Mouse (Mus musculus): ENCODE measurements around the gene 4933411K16Rik.

DNA sequence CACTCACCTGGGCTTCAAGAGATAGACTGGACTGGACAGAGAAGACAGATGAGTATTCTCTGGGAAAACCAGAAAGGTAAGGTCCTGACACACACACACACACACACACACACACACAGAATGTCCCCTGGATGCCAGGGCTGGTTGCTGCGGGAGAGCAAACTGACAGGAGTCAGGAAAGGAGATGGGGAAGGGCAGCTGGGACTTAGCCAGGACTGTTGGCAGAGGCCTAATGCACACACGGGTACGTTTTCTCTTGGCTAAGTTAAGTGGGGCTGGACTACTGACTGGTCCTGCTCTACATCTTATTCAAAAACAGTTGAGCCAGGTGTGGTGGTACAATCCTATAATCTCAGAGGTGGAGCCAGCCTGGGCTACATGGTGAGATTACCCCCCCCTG is 15.7 kb upstream of the 4933411K16Rik start:
- no peak for TF ChIP-seq CTCF (IDR thresholded peaks at IDR 0.05; ENCODE audit: borderline replicate concordance, control insufficient read depth, extremely low read depth, insufficient read depth, low read length, poor library complexity)
- TF ChIP-seq POLR2A (IDR thresholded peaks at IDR 0.05; ENCODE audit: control insufficient read depth, extremely low read depth, insufficient read depth, low read length, poor library complexity) = no peak

Data from thymus, adult 2 months (tissue).